Mouse (Mus musculus) lung, postnatal 0 days (tissue): ENCODE data around the gene Psmd11. TPM values are rescaled to one million over a fixed set of nuclear protein-coding genes. Genes with fewer than 3 reads are reported as not detected.
"Not testable (repeated sequence)": the region's sequence is repeated elsewhere in the genome, so short reads cannot be mapped to it uniquely, and the experiment has no call there.

Experiments
- ATAC-seq: fragments of 200-750 bp; cut with Nextera tagmentation; 2 replicates; pipeline ENCODE4 v1.8.0; 2017; ENCODE audit warnings: moderate library complexity
- DNase-seq: peaks from one replicate; pipeline ENCODE4 v3.0.0-alpha.2; 2016; ENCODE audit warnings: low spot score
- H3K27ac ChIP-seq: fragments of 300-500 bp; sonication (generic); 2 replicates; pipeline ENCODE4 v1.5.1; 2014; ENCODE audit warnings: antibody characterized with exemption, mild to moderate bottlenecking, low read length, mixed read lengths
- H3K27me3 ChIP-seq: fragments of 300-500 bp; sonication (generic); replicated peaks from 2 replicates; pipeline ENCODE4 v1.6.1; 2014; ENCODE audit warnings: low read length, mixed read lengths; ENCODE audit not compliant: insufficient read depth
- H3K36me3 ChIP-seq: fragments of 300-500 bp; sonication (generic); 2 replicates; pipeline ENCODE4 v1.6.1; 2014; ENCODE audit warnings: low read length, mixed read lengths; ENCODE audit not compliant: insufficient read depth
- H3K4me1 ChIP-seq: fragments of 300-500 bp; sonication (generic); 2 replicates; pipeline ENCODE4 v1.6.1; 2014; ENCODE audit warnings: antibody characterized with exemption, low read depth, low read length, mixed read lengths; ENCODE audit not compliant: insufficient read depth
- H3K4me2 ChIP-seq: fragments of 300-500 bp; sonication (generic); replicated peaks from 2 replicates; pipeline ENCODE4 v1.6.1; 2014; ENCODE audit warnings: low read depth, mild to moderate bottlenecking, low read length, moderate library complexity, mixed read lengths
- H3K4me3 ChIP-seq: fragments of 300-500 bp; sonication (generic); 2 replicates; pipeline ENCODE4 v1.5.1; 2014; ENCODE audit warnings: low read depth, low read length
- H3K9ac ChIP-seq: fragments of 300-500 bp; sonication (generic); replicated peaks from 2 replicates; pipeline ENCODE4 v1.6.1; 2014; ENCODE audit warnings: low read depth, mild to moderate bottlenecking
- H3K9me3 ChIP-seq: fragments of 300-500 bp; sonication (generic); 2 replicates; pipeline ENCODE4 v1.6.1; 2016; ENCODE audit warnings: low read length, mixed read lengths
- CTCF ChIP-seq: IDR thresholded peaks from 2 replicates; pipeline ENCODE4 v1.5.1; 2016; ENCODE audit warnings: antibody characterized with exemption, mild to moderate bottlenecking
- EP300 ChIP-seq: IDR thresholded peaks from 2 replicates; pipeline ENCODE4 v1.6.1; 2016; ENCODE audit warnings: antibody characterized with exemption, mild to moderate bottlenecking, control low read depth
- WGBS: fragments of 180-500 bp; shearing (Covaris S2); extraction: QIAGEN DNeasy Blood & Tissue Kit; methylation state at CpG from one replicate; pipeline ENCODE4 v1.1.7; 2014; 5-methylcytosine and 5-hydroxymethylcytosine counted together
- polyA plus RNA-seq: library from polyadenylated mRNA; unstranded; fragments of >200 nt; fragmentation: Nextera tagmentation; extraction: Ambion mirVana; gene quantifications from 2 replicates; pipeline ENCODE4 v1.2.1, GENCODE M21; 2015

The Psmd11 gene
- 173 and 190 TPM in 2 replicates for polyA plus RNA-seq

DNA sequence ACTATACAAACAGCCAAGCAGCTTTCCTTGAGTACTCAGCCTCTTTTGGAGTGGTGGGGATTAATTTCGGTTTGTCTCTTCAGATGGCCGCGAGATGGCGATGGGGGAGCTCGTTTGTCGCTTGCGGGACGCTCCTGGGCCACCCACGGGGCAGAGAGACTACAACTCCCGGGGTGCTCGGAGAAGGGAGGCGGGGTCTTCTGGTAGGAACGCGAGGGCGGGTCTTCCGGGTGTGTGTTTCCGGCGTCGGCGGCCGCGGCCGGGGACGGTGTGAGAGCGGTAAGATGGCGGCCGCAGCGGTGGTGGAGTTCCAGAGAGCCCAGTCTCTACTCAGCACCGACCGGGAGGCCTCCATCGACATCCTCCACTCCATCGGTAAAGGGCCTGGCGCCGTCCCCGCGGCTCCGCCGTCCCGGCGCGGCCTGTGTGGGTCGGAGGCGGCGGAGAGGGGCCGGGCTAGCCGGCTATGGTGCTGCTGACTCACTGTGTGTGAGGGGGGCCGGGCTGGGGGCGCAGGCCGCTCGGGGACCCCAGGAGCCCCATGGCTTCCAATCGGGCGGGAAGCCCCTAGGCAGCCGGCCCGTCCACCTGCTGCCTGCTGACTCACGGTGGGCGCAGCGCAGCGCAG lies at the start of gene Psmd11:
Gene Psmd11 (plus strand): TSS at position 235 of the 628 bp plus-strand sequence.
- peak; percentile 83 for TF ChIP-seq CTCF
- no peak for TF ChIP-seq EP300
- H3K4me2 ChIP-seq = peak within 1 kb of the TSS; percentile 72
- DNase-seq = peak; percentile 99
- H3K36me3 ChIP-seq = no peaks in the 10 kb centered on the region; the same call in 1 of the 2 replicates
- H3K4me3 ChIP-seq = peak within 1 kb of the TSS; percentile 98
- peak; percentile 100 for ATAC-seq
- peak within 1 kb of the TSS; percentile 94 for H3K27ac ChIP-seq
- no peaks in the 10 kb centered on the region; the same call in 1 of the 2 replicates for H3K4me1 ChIP-seq
- H3K9me3 ChIP-seq = no peaks in the 10 kb centered on the region
- 1% methylated on average over 41 of the region's 58 CpGs for WGBS
- H3K9ac ChIP-seq = peak within 1 kb of the TSS; percentile 96
- no peaks in the 10 kb centered on the region for H3K27me3 ChIP-seq

- WGBS = 93% methylated on average over 7 of the region's 7 CpGs
- H3K27me3 ChIP-seq, H3K36me3 ChIP-seq, H3K9ac ChIP-seq, H3K4me3 ChIP-seq, ATAC-seq, H3K9me3 ChIP-seq, H3K4me1 ChIP-seq, H3K27ac ChIP-seq, DNase-seq, H3K4me2 ChIP-seq: not testable (repeated sequence)
These were observed 49.2 kb upstream of the Psmd11 start for GRCm38 (mm10) chr11:80379184-80379583.

DNA sequence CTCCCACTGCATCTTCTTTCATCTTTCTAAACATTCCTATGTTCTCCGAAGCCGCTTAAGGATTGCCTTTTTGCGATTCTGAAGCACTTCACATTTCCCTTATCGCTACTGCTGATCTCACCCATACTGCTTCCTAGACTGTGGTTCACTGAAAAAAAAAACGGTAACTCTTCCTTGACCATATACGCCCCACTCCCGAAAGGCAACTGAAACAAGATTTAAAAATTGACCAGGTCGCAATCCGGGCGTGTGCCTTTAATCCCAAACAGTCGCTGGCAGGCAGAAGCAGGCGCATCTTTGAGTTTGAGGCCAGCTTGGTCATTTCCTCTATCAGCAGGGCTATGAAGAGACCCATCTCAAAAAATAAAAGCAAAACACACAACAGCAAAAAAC lies 45.8 kb upstream of the Psmd11 start:
- 3% methylated on average over 12 of the region's 12 CpGs for WGBS

GRCm38 (mm10) chr11:80383019-80383625 lies 45.3 kb upstream of the Psmd11 start, which contains the start of gene Zfp207:
TSS of gene Zfp207 (plus strand) at chr11:80383279.
- DNase-seq = peak; percentile 99
- Histone ChIP-seq H3K9ac (peak within 1 kb of the TSS; percentile 92), H3K4me2 (peak within 1 kb of the TSS; percentile 68), H3K9me3 (no peaks in the 10 kb centered on the region), H3K27ac (peak within 1 kb of the TSS; percentile 93), H3K36me3 (peaks cover 7% of the 10 kb centered on the region; the same call in 1 of the 2 replicates), H3K4me3 (peak within 1 kb of the TSS; percentile 94), H3K27me3 (no peaks in the 10 kb centered on the region), H3K4me1 (peaks cover 13% of the 10 kb centered on the region; the same call in 1 of the 2 replicates)
- peak; percentile 98 for ATAC-seq
- TF ChIP-seq CTCF = peak; percentile 22; the same call in 1 of the 2 replicates
- TF ChIP-seq EP300 = no peak
- WGBS = 2% methylated on average over 33 of the region's 33 CpGs

More for the DNA sequence above, 45.8 kb upstream of the Psmd11 start:
- TF ChIP-seq CTCF = no peak
- no peak for TF ChIP-seq EP300
- H3K4me3 ChIP-seq = peak overlapping the region; percentile 94
- no peaks in the 10 kb centered on the region for H3K27me3 ChIP-seq
- peak overlapping the region; percentile 93 for H3K27ac ChIP-seq
- H3K36me3 ChIP-seq = 0 out of 2 replicates have a peak, but pooled peaks cover 4% of the 10 kb centered on the region
- H3K9ac ChIP-seq = peak overlapping the region; percentile 92; the same call in 1 of the 2 replicates
- no peaks in the 10 kb centered on the region for H3K9me3 ChIP-seq
- ATAC-seq = peak; percentile 31
- peak; percentile 61 for DNase-seq
- peak overlapping the region; percentile 68 for H3K4me2 ChIP-seq
- H3K4me1 ChIP-seq = peaks cover 13% of the 10 kb centered on the region; the same call in 1 of the 2 replicates

GRCm38 (mm10) chr11:80383626-80384046 lies 44.8 kb upstream of the Psmd11 start:
- Histone ChIP-seq H3K9ac (peak overlapping the region; percentile 92), H3K27me3 (no peaks in the 10 kb centered on the region), H3K4me2 (peak overlapping the region; percentile 68), H3K4me3 (peak overlapping the region; percentile 94), H3K36me3 (peaks cover 12% of the 10 kb centered on the region; the same call in 1 of the 2 replicates), H3K4me1 (peaks cover 13% of the 10 kb centered on the region; the same call in 1 of the 2 replicates), H3K27ac (peak overlapping the region; percentile 93), H3K9me3 (no peaks in the 10 kb centered on the region)
- peak; percentile 77 for DNase-seq
- TF ChIP-seq CTCF (no peak), EP300 (no peak)
- peak; percentile 26 for ATAC-seq
- WGBS = under 1% methylated on average over 20 of the region's 20 CpGs

- Histone ChIP-seq H3K4me1 (peaks cover 13% of the 10 kb centered on the region; the same call in 1 of the 2 replicates), H3K9me3 (no peaks in the 10 kb centered on the region), H3K4me2 (peak overlapping the region; percentile 68), H3K4me3 (peak overlapping the region; percentile 94), H3K9ac (peak overlapping the region; percentile 24; the same call in 1 of the 2 replicates), H3K27ac (0 out of 2 replicates have a peak overlapping the region, but pooled peaks have one; percentile 33), H3K27me3 (no peaks in the 10 kb centered on the region), H3K36me3 (peaks cover 17% of the 10 kb centered on the region; the same call in 1 of the 2 replicates)
- ATAC-seq = no peak
- DNase-seq = peak; percentile 16
- TF ChIP-seq EP300 (no peak), CTCF (no peak)
These were observed 44.0 kb upstream of the Psmd11 start for GRCm38 (mm10) chr11:80384461-80384860.
